Mouse (Mus musculus) thymus, adult 2 months (tissue): Measurements from ENCODE around the gene Slc25a43.

Experiments used
- CTCF ChIP-seq: fragments of 200-500 bp; IDR thresholded peaks from 2 replicates; pipeline ENCODE4 v1.5.1; 2012; ENCODE audit warnings: mild to moderate bottlenecking, control low read depth, low read length, moderate library complexity, borderline replicate concordance; ENCODE audit not compliant: control insufficient read depth, poor library complexity, insufficient read depth; ENCODE audit errors: extremely low read depth
- POLR2A ChIP-seq: fragments of 200-500 bp; IDR thresholded peaks from 2 replicates; pipeline ENCODE4 v1.6.1; 2012; ENCODE audit warnings: mild to moderate bottlenecking, low read length, control low read depth, moderate library complexity; ENCODE audit not compliant: control insufficient read depth, poor library complexity, insufficient read depth; ENCODE audit errors: extremely low read depth

DNA sequence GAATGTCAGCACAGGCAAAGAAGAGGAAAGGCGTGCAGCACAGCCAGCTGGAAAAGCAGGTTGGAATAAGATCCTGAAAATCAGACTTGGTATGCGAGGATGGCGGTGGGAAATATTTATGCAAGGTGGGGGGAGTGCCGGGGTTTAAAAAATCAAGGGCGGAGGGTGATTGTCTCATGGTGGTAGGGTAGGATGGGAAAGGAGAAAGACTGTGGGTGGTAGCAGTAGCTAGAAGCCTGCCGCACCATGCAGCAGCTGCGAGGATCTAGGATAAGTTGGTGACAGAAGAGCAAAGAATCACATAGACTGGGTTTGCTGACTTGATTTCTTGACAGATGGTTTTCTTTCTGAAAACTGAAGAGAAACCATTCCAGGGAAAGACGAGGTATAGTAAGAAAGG is 3.3 kb downstream of the Slc25a43 start:
- no peak for TF ChIP-seq CTCF
- no peak for TF ChIP-seq POLR2A
